In genomic region chr6:52160511-52161335, GRCm38 (mm10) we compare ENCODE assay signal across 8 mouse cellular contexts. TPM values are rescaled to one million over a fixed set of nuclear protein-coding genes. Genes with fewer than 3 reads are reported as not detected.
DNase-seq lines count a peak whose midpoint lies in the region; ATAC-seq and TF ChIP-seq lines count a peak whose summit lies in the region.

No protein-coding gene starts in this region.

- no peaks in the 10 kb centered on the region for H3K36me3 ChIP-seq in heart, adult 2 months (ENCODE audit: control insufficient read depth, insufficient read depth, low read length)
- H3K36me3 ChIP-seq in embryonic facial prominence, embryonic 10.5 days (replicated peaks), result no peaks in the 10 kb centered on the region
- H3K36me3 ChIP-seq in lung, postnatal 0 days (ENCODE audit: insufficient read depth, low read length), result no peaks in the 10 kb centered on the region

- no peak for DNase-seq in heart, adult 2 months
- DNase-seq in heart, adult 8-10 months (ENCODE audit: low spot score), result no peak
- peak; percentile 61 for DNase-seq in embryonic facial prominence, embryonic 10.5 days (ENCODE audit: low spot score)
- peak; percentile 73 for DNase-seq in kidney, adult 18-20 months
- DNase-seq in lung, postnatal 0 days (ENCODE audit: low spot score), result peak; percentile 87
- no peak for DNase-seq in thymus, postnatal 4 days
- DNase-seq in left cerebral cortex, postnatal 36 days (ENCODE audit: low spot score in 2 of 2), result no peak

- H3K9me3 ChIP-seq in embryonic facial prominence, embryonic 10.5 days, result no peaks in the 10 kb centered on the region
- no peaks in the 10 kb centered on the region for H3K9me3 ChIP-seq in lung, postnatal 0 days (ENCODE audit: low read length)

- peak; percentile 5; the same call in 1 of the 2 replicates for ATAC-seq in lung, postnatal 0 days
- ATAC-seq in frontal cortex, adult (ENCODE audit: low TSS enrichment), result no peak

- intact Hi-C loops in heart, adult 2 months (cut with DNase I), result no loop called here
- intact Hi-C loops in left cerebral cortex, postnatal 36 days (cut with DNase I), result loop anchor here (5.0 kb wide), 1 partner anchor 983 kb away; no protein-coding TSS in a partner anchor

- H3K4me1 ChIP-seq in heart, adult 2 months (ENCODE audit: control insufficient read depth, insufficient read depth, low read length), result no peaks in the 10 kb centered on the region
- peaks cover 30% of the 10 kb centered on the region for H3K4me1 ChIP-seq in embryonic facial prominence, embryonic 10.5 days
- H3K4me1 ChIP-seq in lung, postnatal 0 days (ENCODE audit: insufficient read depth, low read depth, low read length), result 0 out of 2 replicates have a peak, but pooled peaks cover 4% of the 10 kb centered on the region

- no peak for TF ChIP-seq POLR2A in heart, adult 2 months (IDR thresholded peaks at IDR 0.05; ENCODE audit: insufficient read depth, low read depth, low read length)

- no peak for TF ChIP-seq EP300 in heart, adult 2 months (IDR thresholded peaks at IDR 0.05; ENCODE audit: insufficient read depth, low read depth, low read length)
- peak; percentile 65 for TF ChIP-seq EP300 in lung, postnatal 0 days (IDR thresholded peaks at IDR 0.05)

- H3K27me3 ChIP-seq in heart, adult 2 months (ENCODE audit: control insufficient read depth, insufficient read depth, low read length), result peaks cover 13% of the 10 kb centered on the region
- H3K27me3 ChIP-seq in embryonic facial prominence, embryonic 10.5 days (replicated peaks; ENCODE audit: low read depth, poor library complexity, severe bottlenecking), result peaks cover 100% of the 10 kb centered on the region
- H3K27me3 ChIP-seq in lung, postnatal 0 days (replicated peaks; ENCODE audit: insufficient read depth, low read length), result peaks cover 26% of the 10 kb centered on the region; the same call in 1 of the 2 replicates

- H3K79me2 ChIP-seq in heart, adult 2 months (replicated peaks; ENCODE audit: control insufficient read depth, insufficient read depth, low read length), result no peaks in the 10 kb centered on the region

- peak overlapping the region; percentile 47 for H3K27ac ChIP-seq in heart, adult 2 months
- peak overlapping the region; percentile 75 for H3K27ac ChIP-seq in embryonic facial prominence, embryonic 10.5 days (replicated peaks)
- H3K27ac ChIP-seq in lung, postnatal 0 days (ENCODE audit: low read length), result peak overlapping the region; percentile 93

- 21% methylated on average over 30 of the region's 30 CpGs for whole genome bisulfite sequencing in heart, adult 2 months
- under 1% methylated on average over 30 of the region's 30 CpGs for WGBS in embryonic facial prominence, embryonic 10.5 days
- WGBS in lung, postnatal 0 days, result 5% methylated on average over 30 of the region's 30 CpGs

- H3K4me3 ChIP-seq in heart, adult 2 months, result peak overlapping the region; percentile 9; the same call in 1 of the 2 replicates
- peak overlapping the region; percentile 78 for H3K4me3 ChIP-seq in embryonic facial prominence, embryonic 10.5 days
- H3K4me3 ChIP-seq in lung, postnatal 0 days (ENCODE audit: low read depth, low read length), result peak overlapping the region; percentile 69

- no peak overlapping the region for H3K9ac ChIP-seq in heart, adult 2 months (ENCODE audit: low read depth, low read length)
- peak overlapping the region; percentile 34; the same call in 1 of the 2 replicates for H3K9ac ChIP-seq in lung, postnatal 0 days (replicated peaks; ENCODE audit: low read depth)

- no peak for TF ChIP-seq CTCF in heart, adult 2 months (IDR thresholded peaks at IDR 0.05)
- no peak for TF ChIP-seq CTCF in lung, postnatal 0 days (IDR thresholded peaks at IDR 0.05)

- peak overlapping the region; percentile 79 for H3K4me2 ChIP-seq in lung, postnatal 0 days (replicated peaks; ENCODE audit: low read depth, low read length)

RNA-seq across cellular contexts. Expression of gene Hoxa1, which starts 2.6 kb away (rescaled TPM):
- total RNA-seq in heart, adult 2 months (2021), result under 1 TPM in 1 of 2 experiments, not detected in 1; 0.20 TPM
- 0.32 and 0.43 TPM in 2 replicates for polyA plus RNA-seq in heart, adult 2 months (2012; rRNA removed)
- total RNA-seq in heart, adult 8-10 months (2022), result under 1 TPM in 2 of 4 experiments, not detected in 2; 0.16 to 0.19 TPM
- polyA plus RNA-seq in embryonic facial prominence, embryonic 10.5 days (2016; fragmentation: Nextera tagmentation; extraction: Ambion mirVana), result 0.57 and 0.62 TPM in 2 replicates
- polyA plus RNA-seq in lung, postnatal 0 days (2015; fragmentation: Nextera tagmentation; extraction: Ambion mirVana), result 0.65 and 1.0 TPM in 2 replicates
- not detected for total RNA-seq in left cerebral cortex, postnatal 36 days (2021)

RNA-seq across cellular contexts. Expression of gene Hoxa2, which starts 3.9 kb away (rescaled TPM):
- total RNA-seq in heart, adult 2 months (2021), result under 1 TPM; 0.11 to 0.21 TPM
- polyA plus RNA-seq in heart, adult 2 months (2012; rRNA removed), result 0.84 TPM in 1 of 2 replicates, not detected in the other
- total RNA-seq in heart, adult 8-10 months (2022), result under 1 TPM in 3 of 4 experiments, not detected in 1; 0.20 to 0.34 (median 0.22) TPM
- 8.7 and 16.7 TPM in 2 replicates for polyA plus RNA-seq in embryonic facial prominence, embryonic 10.5 days (2016; fragmentation: Nextera tagmentation; extraction: Ambion mirVana)
- polyA plus RNA-seq in lung, postnatal 0 days (2015; fragmentation: Nextera tagmentation; extraction: Ambion mirVana), result 7.2 and 8.2 TPM in 2 replicates
- not detected for total RNA-seq in left cerebral cortex, postnatal 36 days (2021)

RNA-seq across cellular contexts. Expression of gene 5730596B20Rik, which starts 16.6 kb away (rescaled TPM):
- not detected for total RNA-seq in heart, adult 2 months (2021)
- polyA plus RNA-seq in heart, adult 2 months (2012; rRNA removed), result not detected in 2 replicates
- total RNA-seq in heart, adult 8-10 months (2022), result under 1 TPM in 1 of 4 experiments, not detected in 3; 0.06 TPM
- polyA plus RNA-seq in embryonic facial prominence, embryonic 10.5 days (2016; fragmentation: Nextera tagmentation; extraction: Ambion mirVana), result 0.12 and 0.64 TPM in 2 replicates
- polyA plus RNA-seq in lung, postnatal 0 days (2015; fragmentation: Nextera tagmentation; extraction: Ambion mirVana), result 1.5 and 1.6 TPM in 2 replicates
- not detected for total RNA-seq in left cerebral cortex, postnatal 36 days (2021)

RNA-seq across cellular contexts. Expression of gene Hoxa4, which starts 30.8 kb away (rescaled TPM):
- total RNA-seq in heart, adult 2 months (2021), result under 1 TPM; 0.14 to 0.34 TPM
- 0.76 and 0.84 TPM in 2 replicates for polyA plus RNA-seq in heart, adult 2 months (2012; rRNA removed)
- total RNA-seq in heart, adult 8-10 months (2022), result under 1 TPM; 0.31 to 0.49 (median 0.38) TPM
- polyA plus RNA-seq in embryonic facial prominence, embryonic 10.5 days (2016; fragmentation: Nextera tagmentation; extraction: Ambion mirVana), result 0.09 TPM in 1 of 2 replicates, not detected in the other
- 3.7 and 3.9 TPM in 2 replicates for polyA plus RNA-seq in lung, postnatal 0 days (2015; fragmentation: Nextera tagmentation; extraction: Ambion mirVana)
- not detected for total RNA-seq in left cerebral cortex, postnatal 36 days (2021)

RNA-seq across cellular contexts. Expression of gene Hoxa5, which starts 43.7 kb away (rescaled TPM):
- total RNA-seq in heart, adult 2 months (2021), result under 1 TPM; 0.26 to 0.45 TPM
- polyA plus RNA-seq in heart, adult 2 months (2012; rRNA removed), result 0.94 and 0.96 TPM in 2 replicates
- total RNA-seq in heart, adult 8-10 months (2022), result under 1 TPM; 0.41 to 0.69 (median 0.57) TPM
- 0.23 TPM in 1 of 2 replicates, not detected in the other for polyA plus RNA-seq in embryonic facial prominence, embryonic 10.5 days (2016; fragmentation: Nextera tagmentation; extraction: Ambion mirVana)
- polyA plus RNA-seq in lung, postnatal 0 days (2015; fragmentation: Nextera tagmentation; extraction: Ambion mirVana), result 39.7 and 40.3 TPM in 2 replicates
- total RNA-seq in left cerebral cortex, postnatal 36 days (2021), result not detected

Comparison
In these comparisons a context has a peak if more than half of its experiments do, and no peak if none do; other contexts are left out.
1. DNase-seq: peak in embryonic facial prominence, embryonic 10.5 days (single experiment), kidney, adult 18-20 months (single experiment) and lung, postnatal 0 days (single experiment); none in heart, adult 2 months (0 of 2), heart, adult 8-10 months (single experiment), thymus, postnatal 4 days (single experiment) and left cerebral cortex, postnatal 36 days (0 of 2).
2. H3K4me3 ChIP-seq: peak in every context shown above with its lines; median percentile 78 in embryonic facial prominence, embryonic 10.5 days; 69 in lung, postnatal 0 days; 9 in heart, adult 2 months.
3. Peak in every context shown above with its lines, with median percentiles within 50 percentile points of each other: H3K27ac ChIP-seq.